ENCODE assay signal across 15 mouse cellular contexts in genomic region chr4:24714367-24714766, GRCm38 (mm10).
DNase-seq lines count a peak whose midpoint lies in the region; ATAC-seq and TF ChIP-seq lines count a peak whose summit lies in the region.
"Had no signal": no experiment of that assay in that cellular context is flagged by ENCODE, and none has a peak within 500 bp of the region (broad histone marks: within the 10 kb centered on the region; RNA-seq: fewer than 3 reads in every experiment).

No protein-coding gene starts in this region.

- H3K9me3 ChIP-seq in neural tube, embryonic 15.5 days (replicated peaks): no peaks in the 10 kb centered on the region
- H3K9me3 ChIP-seq: embryonic facial prominence, embryonic 13.5 days; forebrain, embryonic 12.5 days; limb, embryonic 10.5 days had no signal

- WGBS in neural tube, embryonic 15.5 days: 68% methylated on average over 10 of the region's 10 CpGs

- H3K4me2 ChIP-seq in neural tube, embryonic 15.5 days: no peak overlapping the region
- H3K4me2 ChIP-seq: embryonic facial prominence, embryonic 13.5 days; forebrain, embryonic 12.5 days had no signal

- TF ChIP-seq CTCF in left cerebral cortex, adult 2 months (IDR thresholded peaks at IDR 0.05): peak; percentile 54

- no peak for DNase-seq in frontal cortex, postnatal 25 days (ENCODE audit: low spot score in 2 of 2)
- no peak for DNase-seq in left cerebral cortex, adult 2 months (ENCODE audit: extremely low spot score in 1 of 2, low spot score in 2 of 2)
- no peak for DNase-seq in left cerebral cortex, adult 11 months (ENCODE audit: low spot score)
- DNase-seq in brain, adult 2 months (ENCODE audit: low read depth, low spot score): peak; percentile 42
- DNase-seq in heart, adult 18-20 months: no peak
- DNase-seq in thymus, postnatal 10 days (ENCODE audit: low spot score in 2 of 2): no peak
- DNase-seq: adrenal gland, postnatal 14 days; cerebellum, adult 11-12 months had no signal

- H3K27me3 ChIP-seq in neural tube, embryonic 15.5 days (replicated peaks): no peaks in the 10 kb centered on the region
- H3K27me3 ChIP-seq: embryonic facial prominence, embryonic 13.5 days; forebrain, embryonic 12.5 days had no signal

- ATAC-seq in frontal cortex, adult (ENCODE audit: low TSS enrichment): peak; percentile 82
- ATAC-seq in neural tube, embryonic 15.5 days (ENCODE audit: low FRiP score): peak; percentile 35; the same call in 1 of the 2 replicates

- no peaks in the 10 kb centered on the region for H3K4me1 ChIP-seq in neural tube, embryonic 15.5 days
- H3K4me1 ChIP-seq: embryonic facial prominence, embryonic 13.5 days; forebrain, embryonic 12.5 days; limb, embryonic 10.5 days had no signal

- intact Hi-C loops in left cerebral cortex, adult 2 months (cut with DNase I): loop anchor here (5.0 to 10.0 kb wide), 2 partner anchors 468 to 1830 kb away; no protein-coding TSS in a partner anchor

- no peak overlapping the region for H3K9ac ChIP-seq in neural tube, embryonic 15.5 days (replicated peaks)
- H3K9ac ChIP-seq: embryonic facial prominence, embryonic 13.5 days; forebrain, embryonic 12.5 days had no signal

- H3K4me3 ChIP-seq in left cerebral cortex, adult 2 months: no peak overlapping the region
- no peak overlapping the region for H3K4me3 ChIP-seq in neural tube, embryonic 15.5 days (replicated peaks)
- H3K4me3 ChIP-seq: embryonic facial prominence, embryonic 13.5 days; forebrain, embryonic 12.5 days; limb, embryonic 10.5 days; myocyte had no signal

- H3K27ac ChIP-seq in left cerebral cortex, adult 2 months: no peak overlapping the region
- no peak overlapping the region for H3K27ac ChIP-seq in neural tube, embryonic 15.5 days (replicated peaks)
- H3K27ac ChIP-seq: embryonic facial prominence, embryonic 13.5 days; forebrain, embryonic 12.5 days; limb, embryonic 10.5 days; macrophage had no signal

- no peaks in the 10 kb centered on the region for H3K36me3 ChIP-seq in neural tube, embryonic 15.5 days
- H3K36me3 ChIP-seq: embryonic facial prominence, embryonic 13.5 days; forebrain, embryonic 12.5 days; limb, embryonic 10.5 days had no signal
